Mouse (Mus musculus) G1E (cell line): Measurements from ENCODE around the gene Rpl27.

Experiments
- CTCF ChIP-seq: IDR thresholded peaks from 2 replicates; pipeline ENCODE4 v1.5.1; 2012; ENCODE audit warnings: low read depth, low read length, inconsistent platforms, mixed read lengths
- TAL1 ChIP-seq: conservative IDR thresholded peaks from 2 replicates; pipeline ENCODE4 v1.6.1; 2012; ENCODE audit warnings: low read depth, low read length, inconsistent platforms, mixed read lengths

GRCm38 (mm10) chr11:101416433-101417100 lies 25.5 kb upstream of the Rpl27 start:
- TF ChIP-seq TAL1 (no peak), CTCF (no peak)
